Mouse (Mus musculus): Measurements from ENCODE around the gene Tfg.

Gene Tfg

DNA sequence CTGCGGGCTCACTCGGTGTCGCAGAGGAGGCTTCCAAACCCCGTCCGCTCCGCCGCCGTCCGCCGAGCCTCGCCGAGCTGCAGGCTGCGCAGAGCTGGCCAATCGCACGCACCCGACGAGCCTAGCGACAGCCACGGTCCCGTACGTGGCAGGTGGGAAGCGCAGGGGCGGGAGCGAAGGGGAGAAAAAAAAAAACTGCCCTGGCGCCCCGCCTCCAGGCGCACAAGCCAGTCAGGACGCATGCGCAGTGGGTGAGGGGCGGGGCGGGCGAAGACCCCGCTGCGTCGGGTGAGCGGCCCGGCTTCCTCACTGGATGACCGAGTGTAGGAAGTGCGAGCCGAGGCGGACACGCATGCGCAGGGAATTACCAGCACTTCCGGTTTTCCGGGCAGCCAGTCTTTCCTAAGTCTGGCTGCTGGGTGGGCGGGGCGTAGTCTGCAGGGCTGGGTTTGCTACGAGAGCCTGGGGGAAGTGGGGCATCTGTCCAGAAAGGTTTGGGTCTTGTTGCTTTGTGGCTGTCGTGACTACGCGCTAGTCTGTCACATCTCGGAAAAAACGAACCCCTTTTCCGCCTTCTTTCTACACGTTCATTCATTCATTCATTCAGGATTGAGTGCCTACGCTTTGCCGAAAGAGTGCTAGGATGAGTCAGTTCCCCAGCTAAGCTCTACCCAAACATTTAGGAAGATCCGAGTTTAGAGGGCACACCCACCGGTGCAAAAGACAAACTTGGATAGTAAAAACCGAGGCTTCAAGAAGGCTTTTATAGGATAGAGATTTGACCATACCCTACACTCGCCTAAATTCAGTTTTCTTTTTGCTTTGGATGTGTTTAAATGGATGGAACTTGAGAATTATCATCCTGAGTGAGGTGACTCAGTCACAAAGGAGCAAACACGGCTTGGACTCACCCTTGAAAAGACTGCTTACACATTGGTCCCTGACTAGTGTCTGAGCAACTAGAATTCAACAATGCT, at the start of gene Tfg:
TSS of gene Tfg (minus strand) at position 227 of the 977 bp plus-strand sequence.
- CTCF ChIA-PET, result interaction anchor here in 2 of 4 experiments (0.7 to 1.1 kb wide), 2 partner anchors 453 to 767 kb away, joined by 4 to 5 read pairs; no protein-coding TSS in a partner anchor
- POLR2A ChIA-PET, result interaction anchor here in 3 of 4 experiments (0.5 to 2.4 kb wide), 16 partner anchors 9 to 803 kb away, joined by 3 to 12 read pairs (median 4); partner anchors contain the start of genes Nit2 (in 1 of the 3), Pcnp (in 1 of the 3), Tmem45a (in 1 of the 3) and Tomm70a (in 1 of the 3)

DNA sequence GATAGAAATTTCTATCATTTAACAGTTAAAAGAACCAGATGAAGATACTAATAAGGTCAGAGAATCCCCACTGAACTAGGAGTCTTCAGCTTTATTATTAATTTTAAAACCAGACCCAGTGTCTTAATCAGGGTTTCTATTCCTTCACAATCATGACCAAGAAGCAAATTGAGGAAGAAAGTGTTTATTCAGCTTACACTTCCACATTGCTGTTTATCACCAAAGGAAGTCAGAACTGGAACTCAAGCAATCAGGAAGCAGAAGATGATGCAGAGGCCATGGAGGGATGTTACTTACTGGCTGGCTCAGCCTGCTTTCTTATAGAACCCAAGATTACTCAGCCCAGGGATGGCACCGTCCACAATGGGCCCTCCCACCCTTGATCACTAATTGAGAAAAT, 11.8 kb upstream of the Tfg start:
- ChIA-PET CTCF (no interaction called here), POLR2A (no interaction called here)

DNA sequence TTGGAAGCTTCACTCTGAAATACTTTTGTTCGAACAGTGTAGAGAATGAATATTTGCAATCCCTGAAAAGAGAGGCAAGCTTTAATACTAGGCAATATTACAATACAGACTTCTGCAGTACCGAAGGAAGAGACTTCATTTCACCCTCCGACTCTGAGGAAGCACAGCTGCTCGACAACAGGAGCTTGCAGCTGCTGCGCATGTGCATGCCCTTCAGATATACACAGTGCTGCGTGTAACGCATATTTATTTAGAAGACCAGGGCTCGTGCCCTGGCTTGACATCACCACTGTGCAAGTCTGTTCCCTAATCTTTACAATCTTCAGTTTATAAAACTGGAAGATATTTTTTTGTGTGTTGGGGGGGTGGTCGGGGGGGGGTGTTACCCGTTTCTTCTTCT, 7.7 kb upstream of the Tfg start:
- CTCF ChIA-PET, result interaction anchor here in 2 of 4 experiments (0.7 to 1.0 kb wide), 2 partner anchors 76 to 549 kb away, joined by 3 read pairs; no protein-coding TSS in a partner anchor
- POLR2A ChIA-PET, result no interaction called here

DNA sequence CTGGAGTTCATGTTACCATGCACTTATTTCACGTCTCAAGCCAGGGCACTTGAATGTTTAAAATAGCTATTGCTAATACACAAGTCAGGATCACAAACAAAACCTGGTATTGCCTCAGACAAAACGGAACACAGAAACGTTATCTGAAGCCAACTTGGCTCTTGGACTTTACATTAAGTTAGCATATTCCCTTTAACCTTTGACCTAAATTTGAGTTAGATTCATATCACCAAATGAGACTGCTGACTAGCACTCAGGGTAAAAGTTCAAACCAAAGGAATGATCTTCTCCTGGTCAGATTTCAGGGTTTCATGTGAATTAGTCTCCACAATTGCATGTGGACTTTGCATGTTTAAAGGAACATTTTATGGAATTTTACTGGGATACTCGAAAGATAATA, 5.1 kb upstream of the Tfg start:
- POLR2A ChIA-PET, result no interaction called here
- CTCF ChIA-PET, result no interaction called here

DNA sequence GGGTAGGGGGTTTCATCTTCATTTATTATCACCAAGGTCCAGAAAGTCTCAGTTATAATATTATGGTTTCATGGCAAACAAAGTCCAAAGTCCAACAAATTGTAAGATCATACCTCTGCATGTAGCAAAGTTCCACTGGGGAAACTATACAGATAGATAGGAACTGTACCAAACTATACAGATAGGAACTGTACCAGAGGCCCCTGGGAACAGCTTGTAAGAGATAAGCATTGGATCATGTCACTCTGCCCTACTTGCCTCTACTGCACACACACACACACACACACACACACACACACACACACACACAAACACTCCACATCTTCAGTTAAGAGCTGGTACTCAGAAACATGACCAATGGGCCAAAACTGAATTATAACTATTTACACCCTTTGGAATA, 1.8 kb upstream of the Tfg start:
- POLR2A ChIA-PET, result interaction anchor here in 1 of 4 experiments (0.7 kb wide), 1 partner anchor 110 kb away, joined by 5 read pairs; no protein-coding TSS in a partner anchor

DNA sequence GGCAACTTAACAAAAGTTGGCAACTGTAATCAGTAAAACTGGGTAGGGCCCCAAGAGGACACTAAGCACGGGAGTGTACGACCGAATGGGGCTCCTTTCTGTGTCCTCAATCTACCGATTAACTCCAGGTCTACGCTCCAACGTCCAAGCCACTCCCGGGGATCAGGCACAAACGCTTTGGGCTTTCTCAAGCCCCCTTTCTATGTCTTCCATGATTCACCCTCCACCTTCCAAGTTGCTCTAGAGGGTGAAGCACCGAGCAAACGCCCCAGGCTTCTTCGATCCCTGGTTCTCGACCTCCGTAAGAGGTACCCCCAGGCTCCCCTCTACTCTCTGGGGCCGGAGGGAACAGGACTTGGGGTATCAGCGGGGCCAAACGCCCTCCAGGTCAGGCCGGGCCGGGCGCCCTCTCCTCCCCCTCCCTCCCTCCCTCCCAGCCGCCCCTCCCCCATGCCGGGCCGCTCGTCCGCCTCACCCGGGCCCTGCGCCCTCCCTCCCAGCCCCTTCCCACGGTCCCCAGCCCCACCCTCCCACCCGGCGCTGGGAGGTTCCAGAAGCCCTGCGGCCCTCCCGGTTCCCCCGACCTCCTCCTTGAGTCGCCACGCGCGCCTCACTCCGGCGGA, 582 bp downstream of the Tfg start:
- ChIA-PET POLR2A (interaction anchor here in 2 of 4 experiments (0.6 to 2.4 kb wide), 18 partner anchors 10 to 802 kb away, joined by 3 to 12 read pairs (median 4); partner anchors contain the start of genes Nit2 (in 1 of the 2), Pcnp (in 1 of the 2) and Tomm70a (in 1 of the 2)), CTCF (interaction anchor here in 3 of 4 experiments (0.5 to 1.1 kb wide), 4 partner anchors 31 to 766 kb away, joined by 3 to 5 read pairs (median 4); no protein-coding TSS in a partner anchor)

More for the DNA sequence above, 1.8 kb upstream of the Tfg start:
- CTCF ChIA-PET, result no interaction called here

DNA sequence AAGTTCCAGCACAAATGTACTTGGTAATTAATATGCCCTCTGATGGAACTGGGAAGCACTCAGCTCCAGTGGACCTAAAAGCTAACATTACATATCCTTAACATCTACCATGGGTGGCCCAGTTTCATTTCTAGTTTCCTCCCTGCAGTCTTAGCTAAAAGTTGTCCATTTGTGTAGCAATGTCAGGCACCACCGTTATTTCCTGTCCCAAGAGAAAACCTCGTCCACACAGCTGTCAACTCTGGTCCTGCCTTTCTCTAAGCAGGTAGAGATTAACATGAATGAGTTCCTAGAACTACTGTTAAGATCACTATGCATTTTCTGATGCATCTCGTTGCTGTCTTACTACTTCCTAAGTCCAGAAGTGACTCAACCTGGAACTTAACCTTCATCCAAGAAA, 1.6 kb downstream of the Tfg start:
- ChIA-PET CTCF (no interaction called here), POLR2A (interaction anchor here in 2 of 4 experiments (0.5 to 2.4 kb wide), 9 partner anchors 12 to 686 kb away, joined by 3 to 8 read pairs (median 4); partner anchors contain the start of genes Nit2 (in 1 of the 2) and Pcnp (in 1 of the 2))

DNA sequence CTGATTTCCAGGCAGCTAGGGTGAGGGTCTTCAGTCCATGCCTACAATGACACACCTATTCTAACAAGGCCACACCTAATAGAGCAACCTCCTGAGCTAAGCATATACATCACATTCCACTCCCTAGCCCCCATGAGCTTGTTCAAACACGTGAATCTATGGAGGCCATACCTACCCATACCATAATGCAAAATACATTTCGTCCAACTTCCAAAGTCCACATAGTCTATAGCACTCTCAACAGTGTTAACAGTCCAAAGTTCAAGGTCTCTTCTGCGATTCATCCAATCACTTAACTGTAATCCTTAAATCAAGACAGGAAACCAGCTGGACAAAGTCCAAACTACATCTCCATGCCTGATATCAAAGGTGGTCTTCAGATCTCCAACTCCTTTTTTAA, 7.2 kb downstream of the Tfg start:
- ChIA-PET POLR2A (interaction anchor here in 1 of 4 experiments (1.4 kb wide), 1 partner anchor 15 kb away, joined by 3 read pairs; no protein-coding TSS in a partner anchor), CTCF (no interaction called here)

DNA sequence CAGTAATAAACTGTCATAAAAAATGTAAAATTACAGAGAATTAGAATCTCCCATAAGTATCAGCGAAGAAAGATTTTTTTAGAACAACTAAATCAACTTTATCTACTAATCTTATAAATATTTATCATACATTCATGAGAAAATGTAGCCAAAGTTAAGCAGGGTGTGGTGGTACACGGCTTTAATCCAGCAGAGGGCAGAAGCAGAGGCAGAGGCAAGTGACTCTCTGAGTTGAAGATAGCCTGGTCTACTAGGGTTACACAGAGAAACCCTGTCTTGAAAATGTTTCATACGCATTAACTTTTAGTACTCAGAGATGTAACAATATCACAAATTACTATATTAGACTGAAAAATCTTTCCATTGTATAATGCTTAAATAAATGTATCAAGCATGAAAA, 11.5 kb downstream of the Tfg start:
- CTCF ChIA-PET, result no interaction called here
- POLR2A ChIA-PET, result interaction anchor here in 1 of 4 experiments (1.0 kb wide), 1 partner anchor 11 kb away, joined by 4 read pairs; no protein-coding TSS in a partner anchor

DNA sequence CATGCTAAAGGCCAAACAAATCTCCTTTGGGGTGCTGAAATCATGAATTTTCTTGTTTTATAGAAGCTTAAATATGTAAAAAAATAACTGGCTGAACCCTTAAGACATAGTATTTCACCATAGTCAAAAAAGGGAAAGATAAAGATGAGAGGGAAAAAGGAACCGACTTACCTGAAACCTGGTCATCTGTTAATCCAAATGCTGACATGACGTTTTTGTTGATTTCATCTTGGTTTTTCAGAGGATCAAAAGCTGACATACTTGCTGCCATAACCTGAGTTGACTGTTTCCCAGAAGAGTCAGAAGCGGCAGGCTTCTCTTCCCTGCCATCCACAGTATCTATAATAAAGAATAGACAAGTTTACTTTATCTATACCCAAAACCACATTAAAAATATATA, 16.4 kb downstream of the Tfg start:
- CTCF ChIA-PET, result no interaction called here

DNA sequence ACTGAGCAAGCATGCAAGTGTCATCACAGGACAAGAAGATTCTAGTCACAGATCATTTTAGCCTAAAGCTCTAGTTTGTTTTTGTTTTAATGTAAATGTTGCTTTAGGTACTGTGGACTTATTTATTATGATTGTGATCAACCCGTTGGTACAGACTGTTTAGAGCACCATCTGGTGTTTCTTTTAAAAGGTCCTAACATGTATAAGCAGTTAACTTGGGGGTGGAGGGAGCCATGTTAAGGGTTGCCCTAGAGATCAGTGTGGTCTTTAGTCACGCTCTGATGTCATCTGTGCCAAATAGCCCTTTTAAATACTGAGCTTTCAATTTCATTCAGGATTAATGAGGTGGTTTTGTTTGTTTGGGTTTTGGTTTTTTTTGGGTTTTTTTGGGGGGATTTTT, 20.8 kb downstream of the Tfg start:
- ChIA-PET POLR2A (interaction anchor here in 1 of 4 experiments (1.1 to 1.5 kb wide), 2 partner anchors 11 to 20 kb away, joined by 4 to 5 read pairs; no protein-coding TSS in a partner anchor), CTCF (no interaction called here)

More for the DNA sequence above, 16.4 kb downstream of the Tfg start:
- POLR2A ChIA-PET, result interaction anchor here in 1 of 4 experiments (1.0 to 1.8 kb wide), 2 partner anchors 10 to 16 kb away, joined by 3 to 7 read pairs; partner anchors contain the start of gene Tfg

DNA sequence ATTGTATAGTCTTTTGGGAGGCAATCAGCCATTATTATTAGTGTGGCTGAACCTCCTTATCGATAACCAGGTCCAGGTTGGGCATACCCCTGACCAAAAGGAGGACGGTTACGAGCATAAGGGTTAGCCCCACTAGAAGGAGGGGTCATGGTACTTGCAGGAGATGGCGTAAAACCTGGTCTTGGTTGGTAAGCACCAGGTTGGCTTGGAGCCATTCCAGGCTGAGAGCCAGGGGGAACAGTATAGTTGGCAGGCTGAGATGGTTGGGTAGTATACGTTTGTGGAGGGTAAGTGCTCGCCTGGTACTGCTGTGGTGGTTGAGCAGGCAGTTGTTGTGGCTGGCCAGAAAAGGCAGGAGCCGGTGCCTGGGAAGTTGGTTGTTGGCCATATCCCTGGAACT, 26.5 kb downstream of the Tfg start:
- CTCF ChIA-PET, result no interaction called here

DNA sequence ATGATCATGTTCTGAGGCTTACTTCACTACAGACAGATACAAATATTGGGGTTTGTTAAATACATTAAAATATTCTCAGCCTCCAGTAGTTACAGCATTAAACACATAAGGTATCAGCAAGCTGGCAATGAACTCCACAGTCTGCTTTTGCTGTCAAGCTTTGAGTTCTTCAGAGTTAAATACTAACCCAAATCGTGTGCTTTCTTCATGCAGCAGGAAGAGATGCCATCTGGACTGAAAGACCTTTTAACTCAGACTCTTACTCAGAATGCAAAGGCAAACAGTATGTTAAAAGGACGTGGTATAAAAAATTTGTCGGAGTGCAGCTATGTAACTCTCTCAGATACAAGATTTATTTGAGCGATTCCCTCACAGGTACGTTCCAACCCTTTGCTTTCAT, 30.5 kb downstream of the Tfg start:
- ChIA-PET POLR2A (no interaction called here), CTCF (interaction anchor here in 1 of 4 experiments (0.6 kb wide), 1 partner anchor 426 kb away, joined by 3 read pairs; no protein-coding TSS in a partner anchor)

More for the DNA sequence above, 26.5 kb downstream of the Tfg start:
- POLR2A ChIA-PET, result no interaction called here

DNA sequence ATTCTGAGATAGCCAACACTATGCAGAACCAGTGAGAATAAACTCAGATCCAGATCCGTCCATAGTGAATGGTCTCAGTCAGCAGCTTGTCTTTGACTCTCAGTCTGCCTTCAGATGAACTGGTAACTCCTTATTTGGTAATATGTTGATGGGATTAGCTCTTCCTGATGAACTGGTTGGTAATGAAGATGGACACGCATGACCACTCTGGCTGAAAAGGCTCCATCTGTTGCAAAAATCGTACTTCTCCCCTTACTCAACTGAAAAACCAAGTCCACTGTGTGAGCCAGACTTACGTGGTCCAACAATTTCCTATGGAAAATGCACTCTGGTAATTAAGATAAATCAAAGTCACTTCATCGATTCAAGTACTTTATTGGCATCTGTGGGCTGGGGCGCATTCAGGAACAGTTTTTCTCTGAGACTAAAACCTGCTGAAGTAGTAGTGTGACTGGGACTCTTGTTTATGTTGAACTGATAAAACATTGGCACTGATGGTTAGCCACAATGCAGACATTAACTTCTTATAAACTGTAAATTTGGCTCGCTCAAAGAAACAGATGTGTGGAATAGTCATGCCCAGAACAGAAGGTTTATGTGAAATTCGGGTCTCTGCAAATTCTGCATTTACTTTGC, 36.1 kb downstream of the Tfg start:
- ChIA-PET CTCF (no interaction called here), POLR2A (no interaction called here)

DNA sequence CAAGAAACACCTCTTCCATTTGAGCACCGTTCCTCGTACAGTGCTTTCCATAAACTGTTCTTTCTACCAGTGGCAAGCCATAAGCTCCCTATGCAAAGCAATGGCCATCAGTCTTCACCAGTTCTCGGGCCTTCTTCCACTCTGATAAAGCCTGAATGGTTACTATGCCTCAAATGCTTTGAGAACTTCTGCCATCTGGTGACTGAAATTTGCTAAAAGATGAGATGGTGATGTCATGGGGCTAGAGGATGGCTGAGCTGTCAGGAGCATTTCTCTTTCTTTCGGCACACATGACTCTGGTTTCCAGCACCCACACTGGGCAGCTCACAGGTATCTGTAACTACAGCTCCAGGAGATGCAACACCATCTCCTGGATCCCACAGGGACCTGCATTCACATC, 40.1 kb downstream of the Tfg start:
- ChIA-PET CTCF (no interaction called here), POLR2A (no interaction called here)

DNA sequence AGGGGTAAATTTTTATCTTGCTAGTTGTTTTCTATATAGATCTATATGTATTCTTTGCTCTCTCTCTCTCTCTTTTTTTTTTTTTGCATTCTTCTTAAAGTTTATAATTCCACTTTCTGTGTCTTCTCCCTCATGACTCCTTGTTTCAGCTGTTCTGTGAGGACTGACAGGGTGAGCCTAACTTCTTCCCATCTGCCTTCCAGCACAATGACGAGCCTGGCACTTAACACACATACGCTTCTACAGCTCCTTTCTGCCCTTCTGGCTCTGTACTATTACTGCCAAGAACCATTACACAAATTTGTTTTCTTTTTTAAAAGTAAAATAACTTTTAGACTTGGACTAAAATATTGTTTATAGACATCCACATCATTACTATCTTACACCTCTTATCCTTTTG, 43.8 kb downstream of the Tfg start:
- POLR2A ChIA-PET, result interaction anchor here in 1 of 4 experiments (0.5 kb wide), 1 partner anchor 399 kb away, joined by 4 read pairs; no protein-coding TSS in a partner anchor
- CTCF ChIA-PET, result no interaction called here

DNA sequence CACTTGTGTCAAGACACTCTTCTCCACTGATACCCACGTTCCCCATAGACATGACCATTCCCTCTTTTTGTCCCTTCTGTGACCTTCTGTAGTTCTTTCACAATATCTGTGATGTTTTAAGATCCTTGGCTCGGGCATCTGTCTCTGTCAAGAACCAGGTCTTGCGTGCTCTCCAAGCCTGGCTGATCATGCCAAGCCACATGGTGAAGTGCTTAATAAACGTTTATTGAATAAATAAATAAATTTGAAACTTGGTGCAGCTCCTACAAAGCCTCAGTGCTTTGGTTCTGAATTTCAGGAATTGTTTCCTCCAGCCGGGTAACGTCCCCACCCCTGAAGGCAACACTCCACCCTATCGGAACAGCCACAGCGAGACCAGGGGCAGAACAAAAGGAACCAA, 46.3 kb downstream of the Tfg start:
- ChIA-PET CTCF (no interaction called here), POLR2A (interaction anchor here in 1 of 4 experiments (0.6 kb wide), 1 partner anchor 234 kb away, joined by 3 read pairs; no protein-coding TSS in a partner anchor)

DNA sequence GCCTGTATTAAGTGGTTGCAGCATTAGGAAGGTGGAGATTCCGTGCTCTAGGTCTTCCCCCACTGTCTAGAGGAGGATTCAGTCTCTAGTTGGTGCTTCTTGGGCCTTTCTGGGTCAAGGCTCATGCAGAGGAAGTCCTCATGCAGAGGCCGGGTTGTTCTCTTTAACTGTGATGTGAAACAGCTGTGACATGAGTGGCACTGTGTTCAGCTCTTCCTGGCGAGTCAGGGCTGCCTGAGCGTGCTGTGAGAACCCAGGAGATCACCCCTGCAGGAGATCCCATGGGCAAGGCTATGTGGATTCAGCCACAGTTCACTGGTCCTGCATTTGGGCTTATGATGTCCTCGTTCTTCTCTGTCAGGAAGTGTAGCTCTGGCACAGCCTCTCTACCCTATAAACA, 47.7 kb downstream of the Tfg start:
- POLR2A ChIA-PET, result no interaction called here
- CTCF ChIA-PET, result interaction anchor here in 1 of 4 experiments (0.5 kb wide), 1 partner anchor 656 kb away, joined by 3 read pairs; no protein-coding TSS in a partner anchor

DNA sequence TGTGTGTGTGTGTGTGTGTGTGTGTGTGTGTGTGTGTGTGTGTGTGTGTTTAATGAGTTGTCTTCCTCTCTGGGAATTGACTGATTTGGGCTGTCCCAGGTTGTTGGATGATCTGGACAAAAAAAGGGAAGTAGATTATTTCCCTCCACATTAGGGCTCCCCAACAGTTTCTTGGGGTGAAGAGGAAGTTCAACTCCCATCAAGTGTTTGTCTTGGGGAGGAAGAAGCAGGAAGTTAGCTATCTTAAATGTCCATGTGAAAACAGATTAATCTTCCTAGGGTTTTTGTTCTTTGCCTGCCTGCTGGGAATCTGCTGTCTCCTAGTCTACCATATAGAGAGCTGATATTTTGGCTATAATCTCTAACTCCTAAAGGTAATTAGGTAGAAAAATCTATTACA, 58.4 kb downstream of the Tfg start:
- ChIA-PET CTCF (no interaction called here), POLR2A (no interaction called here)

Data from embryonic stem cell, embryonic (primary cell).